Mouse (Mus musculus) thymus, adult 2 months (tissue): Measurements from ENCODE around the gene Chrng. TPM values are rescaled to one million over a fixed set of nuclear protein-coding genes. Genes with fewer than 3 reads are reported as not detected.
A peak's percentile ranks its signal among the peaks of the same experiment; 100 is the strongest.

Experiments
- DNase-seq: peaks from one replicate; pipeline ENCODE4 v3.0.0; 2021
- H3K27ac ChIP-seq: fragments of 200-500 bp; 2 replicates; pipeline ENCODE4 v1.5.1; 2012; ENCODE audit warnings: low read length, control low read depth; ENCODE audit not compliant: control insufficient read depth, insufficient read depth
- H3K27me3 ChIP-seq: fragments of 200-500 bp; 2 replicates; pipeline ENCODE4 v1.6.1; 2012; ENCODE audit warnings: mild to moderate bottlenecking, low read length, moderate library complexity, mixed read lengths; ENCODE audit not compliant: control insufficient read depth, insufficient read depth
- H3K36me3 ChIP-seq: fragments of 200-500 bp; 2 replicates; pipeline ENCODE4 v1.6.1; 2012; ENCODE audit warnings: mild to moderate bottlenecking, low read length, moderate library complexity; ENCODE audit not compliant: control insufficient read depth, insufficient read depth
- H3K4me1 ChIP-seq: fragments of 200-500 bp; replicated peaks from 2 replicates; pipeline ENCODE4 v1.6.1; 2012; ENCODE audit warnings: low read length; ENCODE audit not compliant: control insufficient read depth, insufficient read depth
- H3K4me3 ChIP-seq: fragments of 200-500 bp; 2 replicates; pipeline ENCODE4 v1.5.1; 2012; ENCODE audit warnings: mild to moderate bottlenecking, low read length, control low read depth, moderate library complexity; ENCODE audit not compliant: control insufficient read depth, insufficient read depth
- CTCF ChIP-seq: fragments of 200-500 bp; IDR thresholded peaks from 2 replicates; pipeline ENCODE4 v1.5.1; 2012; ENCODE audit warnings: mild to moderate bottlenecking, control low read depth, low read length, moderate library complexity, borderline replicate concordance; ENCODE audit not compliant: control insufficient read depth, poor library complexity, insufficient read depth; ENCODE audit errors: extremely low read depth
- POLR2A ChIP-seq: fragments of 200-500 bp; IDR thresholded peaks from 2 replicates; pipeline ENCODE4 v1.6.1; 2012; ENCODE audit warnings: mild to moderate bottlenecking, low read length, control low read depth, moderate library complexity; ENCODE audit not compliant: control insufficient read depth, poor library complexity, insufficient read depth; ENCODE audit errors: extremely low read depth
- WGBS: fragments of 180-500 bp; shearing (Covaris S2); methylation state at CpG from one replicate; pipeline ENCODE4 v1.1.7; 2018; 5-methylcytosine and 5-hydroxymethylcytosine counted together
- polyA plus RNA-seq: library from polyadenylated mRNA; depleted of rRNA; stranded (reverse); fragments of >200 nt; gene quantifications from 2 replicates; pipeline ENCODE4 v1.2.3, GENCODE M21; 2012; rRNA removed

Chrng gene
- polyA plus RNA-seq, 1 experiment: 0.15 TPM

DNA sequence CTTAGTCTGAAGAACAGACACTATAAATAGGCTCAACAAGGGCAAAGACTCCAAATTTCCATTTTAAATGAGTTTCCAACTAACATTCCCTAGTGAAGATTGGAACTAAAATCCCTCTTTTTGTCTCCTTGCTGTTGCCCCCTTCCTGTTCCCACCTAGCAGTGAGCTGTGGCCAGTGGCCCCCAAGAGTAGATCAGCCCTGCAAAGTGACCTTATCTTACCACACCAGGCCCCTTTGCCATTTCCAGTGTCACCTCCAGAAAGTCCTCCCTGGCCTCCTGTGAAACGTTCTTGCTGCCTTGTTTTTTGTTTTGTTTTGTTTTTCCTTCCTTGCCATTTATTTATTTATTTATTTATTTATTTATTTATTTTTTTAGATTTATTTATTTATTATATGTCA, 41.0 kb downstream of the Chrng start:
- Histone ChIP-seq H3K27ac (no peak overlapping the region), H3K4me1 (peaks cover 3% of the 10 kb centered on the region; the same call in 1 of the 2 replicates), H3K27me3 (no peaks in the 10 kb centered on the region), H3K4me3 (no peak overlapping the region), H3K36me3 (no peaks in the 10 kb centered on the region)
- no peak for TF ChIP-seq CTCF
- TF ChIP-seq POLR2A: no peak
- WGBS: 21% methylated on average over 1 of the region's 1 CpGs
- DNase-seq: no peak

GRCm38 (mm10) chr1:87245929-87246815, 41.7 kb downstream of the Chrng start:
- Histone ChIP-seq H3K27ac (no peak overlapping the region), H3K4me1 (peaks cover 3% of the 10 kb centered on the region; the same call in 1 of the 2 replicates), H3K36me3 (no peaks in the 10 kb centered on the region), H3K4me3 (peak overlapping the region; percentile 36), H3K27me3 (no peaks in the 10 kb centered on the region)
- no peak for TF ChIP-seq POLR2A
- peak; percentile 96 for TF ChIP-seq CTCF
- DNase-seq: peak; percentile 78
- 25% methylated on average over 22 of the region's 22 CpGs for WGBS

- 0 out of 2 replicates have a peak, but pooled peaks cover 2% of the 10 kb centered on the region for H3K27me3 ChIP-seq
- no peaks in the 10 kb centered on the region for H3K4me1 ChIP-seq
- no peaks in the 10 kb centered on the region for H3K36me3 ChIP-seq
- DNase-seq: no peak
- WGBS: 87% methylated on average over 5 of the region's 5 CpGs
- H3K27ac ChIP-seq: no peak overlapping the region
- no peak for TF ChIP-seq CTCF
- TF ChIP-seq POLR2A: no peak
- H3K4me3 ChIP-seq: no peak overlapping the region
These were observed 47.7 kb downstream of the Chrng start for GRCm38 (mm10) chr1:87252040-87252609.

DNA sequence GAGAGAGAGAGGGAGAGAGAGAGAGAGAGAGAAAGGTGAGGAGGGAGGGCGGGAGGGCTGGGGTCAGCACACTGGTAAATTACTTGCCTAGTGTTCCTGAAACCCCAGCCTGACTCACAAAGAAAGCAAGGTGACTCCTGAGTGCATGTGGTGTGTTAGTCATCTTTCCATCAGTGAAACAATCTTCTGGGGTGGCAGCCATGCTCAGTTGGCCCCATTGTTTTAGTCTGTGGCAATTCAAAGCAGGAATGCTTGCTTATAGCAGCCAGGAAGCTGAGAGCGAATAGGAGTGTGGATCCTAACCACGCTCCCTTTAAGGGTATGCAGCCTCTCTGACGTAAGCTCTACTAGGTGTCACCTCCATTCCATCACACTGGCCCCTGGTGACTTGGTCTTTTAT, 50.7 kb downstream of the Chrng start:
- Histone ChIP-seq H3K4me1 (no peaks in the 10 kb centered on the region), H3K4me3 (no peak overlapping the region), H3K36me3 (no peaks in the 10 kb centered on the region), H3K27me3 (peaks cover 4% of the 10 kb centered on the region; the same call in 1 of the 2 replicates), H3K27ac (no peak overlapping the region)
- 86% methylated on average over 4 of the region's 4 CpGs for WGBS
- TF ChIP-seq CTCF: no peak
- TF ChIP-seq POLR2A: no peak
- no peak for DNase-seq

GRCm38 (mm10) chr1:87257691-87258090, 53.2 kb downstream of the Chrng start:
- no peak overlapping the region for H3K27ac ChIP-seq
- H3K4me3 ChIP-seq: no peak overlapping the region
- DNase-seq: no peak
- WGBS: 79% methylated on average over 11 of the region's 11 CpGs
- H3K4me1 ChIP-seq: no peaks in the 10 kb centered on the region
- no peaks in the 10 kb centered on the region for H3K36me3 ChIP-seq
- peaks cover 4% of the 10 kb centered on the region; the same call in 1 of the 2 replicates for H3K27me3 ChIP-seq
- no peak for TF ChIP-seq CTCF

DNA sequence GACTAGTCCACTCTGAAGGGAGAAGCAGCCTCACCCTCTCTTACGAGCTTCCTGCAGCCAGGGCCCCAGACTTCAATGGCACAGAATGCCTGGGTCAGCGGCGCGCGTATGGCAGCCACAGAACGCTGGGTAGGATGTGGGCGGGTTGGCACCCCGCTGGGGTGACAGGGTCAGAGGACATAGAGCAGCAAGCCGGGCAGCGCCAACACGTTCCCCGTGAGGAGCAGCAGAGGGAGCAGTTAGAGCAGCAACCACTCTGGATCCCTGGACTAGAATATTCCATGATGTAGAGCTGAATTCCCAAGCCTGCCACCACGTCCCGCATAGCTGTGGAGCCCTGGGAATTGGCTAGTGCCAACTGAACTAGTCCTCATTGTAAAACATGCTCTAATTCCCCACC, 54.0 kb downstream of the Chrng start:
- H3K4me1 ChIP-seq: no peaks in the 10 kb centered on the region
- H3K27ac ChIP-seq: no peak overlapping the region
- H3K27me3 ChIP-seq: peaks cover 8% of the 10 kb centered on the region; the same call in 1 of the 2 replicates
- 12% methylated on average over 14 of the region's 14 CpGs for WGBS
- no peaks in the 10 kb centered on the region for H3K36me3 ChIP-seq
- no peak for TF ChIP-seq CTCF
- no peak for TF ChIP-seq POLR2A
- no peak for DNase-seq
- no peak overlapping the region for H3K4me3 ChIP-seq

GRCm38 (mm10) chr1:87259316-87259715, 54.9 kb downstream of the Chrng start:
- WGBS: 49% methylated on average over 2 of the region's 2 CpGs
- Histone ChIP-seq H3K27ac (no peak overlapping the region), H3K4me3 (no peak overlapping the region), H3K4me1 (peaks cover 3% of the 10 kb centered on the region; the same call in 1 of the 2 replicates), H3K27me3 (peaks cover 13% of the 10 kb centered on the region; the same call in 1 of the 2 replicates), H3K36me3 (no peaks in the 10 kb centered on the region)
- DNase-seq: no peak
- TF ChIP-seq POLR2A (no peak), CTCF (no peak)

Other genes with a start within 250 kb of the Chrng start
- 0.53 and 0.83 TPM in 2 replicates for gene Alppl2, start 114.7 kb upstream of the Chrng start, polyA plus RNA-seq
- gene Alpi, start 103.1 kb upstream of the Chrng start, polyA plus RNA-seq: 0.63 and 0.88 TPM in 2 replicates
- 0.62 and 0.64 TPM in 2 replicates for gene Akp3, start 79.7 kb upstream of the Chrng start, polyA plus RNA-seq
- 1.7 and 2.4 TPM in 2 replicates for gene Ecel1, start 48.1 kb upstream of the Chrng start, polyA plus RNA-seq
- gene Prss56, start 21.3 kb upstream of the Chrng start, polyA plus RNA-seq: 0.10 and 0.23 TPM in 2 replicates
- gene Chrnd, start 14.1 kb upstream of the Chrng start, polyA plus RNA-seq: 0.09 TPM in 1 of 2 replicates, not detected in the other
- gene Eif4e2, start 9.3 kb downstream of the Chrng start, polyA plus RNA-seq: 41.9 and 45.0 TPM in 2 replicates
- gene Efhd1, start 59.7 kb downstream of the Chrng start, polyA plus RNA-seq: 2.5 and 2.7 TPM in 2 replicates
- gene Gigyf2, start 122.3 kb downstream of the Chrng start, polyA plus RNA-seq: 47.2 and 47.3 TPM in 2 replicates
- not detected in 2 replicates for gene Kcnj13, start 190.1 kb downstream of the Chrng start, polyA plus RNA-seq